Mouse (Mus musculus) heart, embryonic 11.5 days (tissue): ENCODE data around the gene Fam126a. TPM values are rescaled to one million over a fixed set of nuclear protein-coding genes. Genes with fewer than 3 reads are reported as not detected.
A peak's percentile ranks its signal among the peaks of the same experiment; 100 is the strongest.

Experiments
- ATAC-seq: fragments of 200-750 bp; cut with Nextera tagmentation; replicated peaks from 2 replicates; pipeline ENCODE4 v1.8.0; 2017; ENCODE audit warnings: moderate library complexity; ENCODE audit not compliant: insufficient number of reproducible peaks, low FRiP score, low TSS enrichment
- H3K27ac ChIP-seq: fragments of 300-500 bp; sonication (generic); 2 replicates; pipeline ENCODE4 v1.5.1; 2014; ENCODE audit warnings: mild to moderate bottlenecking, low read depth, low read length
- H3K27me3 ChIP-seq: fragments of 300-500 bp; sonication (generic); 2 replicates; pipeline ENCODE4 v1.6.1; 2014; ENCODE audit warnings: mild to moderate bottlenecking, low read length, mixed read lengths; ENCODE audit not compliant: control insufficient read depth, insufficient read depth
- H3K36me3 ChIP-seq: fragments of 300-500 bp; sonication (generic); 2 replicates; pipeline ENCODE4 v1.6.1; 2014; ENCODE audit warnings: mild to moderate bottlenecking, low read length, moderate library complexity, mixed read lengths; ENCODE audit not compliant: control insufficient read depth, insufficient read depth
- H3K4me1 ChIP-seq: fragments of 300-500 bp; sonication (generic); 2 replicates; pipeline ENCODE4 v1.6.1; 2014; ENCODE audit warnings: low read length; ENCODE audit not compliant: control insufficient read depth, insufficient read depth
- H3K4me2 ChIP-seq: fragments of 300-500 bp; sonication (generic); 2 replicates; pipeline ENCODE4 v1.6.1; 2014; ENCODE audit warnings: mild to moderate bottlenecking, moderate library complexity
- H3K4me3 ChIP-seq: fragments of 300-500 bp; sonication (generic); 2 replicates; pipeline ENCODE4 v1.5.1; 2014; ENCODE audit warnings: low read depth, low read length
- H3K9ac ChIP-seq: fragments of 300-500 bp; sonication (generic); 2 replicates; pipeline ENCODE4 v1.6.1; 2014; ENCODE audit warnings: mild to moderate bottlenecking, low read depth, low read length, moderate library complexity
- H3K9me3 ChIP-seq: fragments of 300-500 bp; sonication (generic); replicated peaks from 2 replicates; pipeline ENCODE4 v1.6.1; 2016; ENCODE audit warnings: low read length; ENCODE audit not compliant: control insufficient read depth
- WGBS: fragments of 180-500 bp; shearing (Covaris S2); extraction: QIAGEN DNeasy Blood & Tissue Kit; methylation state at CpG from one replicate; pipeline ENCODE4 v1.1.7; 2014; ENCODE audit not compliant: insufficient replicate concordance; 5-methylcytosine and 5-hydroxymethylcytosine counted together
- polyA plus RNA-seq: library from polyadenylated mRNA; unstranded; fragments of >200 nt; fragmentation: Nextera tagmentation; extraction: Ambion mirVana; gene quantifications from 2 replicates; pipeline ENCODE4 v1.2.1, GENCODE M21; 2014

Gene Fam126a
- polyA plus RNA-seq, 1 experiment from 2014 or later = 32.7 TPM

DNA sequence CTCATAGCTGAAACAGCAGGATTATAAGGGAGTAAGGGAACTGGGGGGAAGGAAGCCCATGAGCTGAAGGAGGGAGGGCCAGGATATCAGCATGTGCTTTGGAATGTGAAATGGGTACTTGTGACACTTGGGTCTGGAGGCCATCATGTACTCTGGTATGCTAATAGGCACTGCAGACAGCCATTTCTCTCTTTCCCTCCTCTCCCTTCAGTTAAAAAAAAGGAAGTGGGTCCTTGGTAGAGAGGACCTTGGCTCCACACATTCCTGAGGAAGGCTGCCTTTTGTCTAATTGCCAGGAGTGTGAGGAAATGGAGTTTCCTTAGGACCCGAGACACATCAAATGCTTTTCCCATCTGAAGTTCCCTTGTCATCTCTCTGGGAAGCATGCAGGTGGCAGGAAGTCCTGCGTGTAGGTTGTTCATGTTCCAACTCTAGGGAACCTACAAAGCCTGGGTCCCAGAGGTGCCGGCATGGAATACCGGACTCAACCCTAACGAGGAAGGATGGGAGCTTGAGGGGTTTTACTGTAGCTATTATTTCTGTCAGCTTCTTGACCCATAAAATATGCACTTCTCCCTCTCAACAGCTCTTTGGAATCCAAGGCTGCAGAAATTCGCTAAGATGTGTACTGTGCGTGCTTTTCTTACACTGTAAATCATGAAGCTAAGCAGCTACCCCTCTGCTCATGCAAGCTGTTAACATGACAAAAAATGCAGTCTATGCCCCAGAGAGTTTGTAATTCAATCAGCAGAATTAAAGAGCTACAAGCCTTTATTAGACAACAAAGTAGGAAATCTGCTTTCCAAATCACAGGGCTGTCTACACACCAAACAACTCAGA, 110.4 kb downstream of the Fam126a start:
- no peaks in the 10 kb centered on the region for H3K9me3 ChIP-seq
- peaks cover 16% of the 10 kb centered on the region for H3K4me1 ChIP-seq
- WGBS = 66% methylated on average over 7 of the region's 7 CpGs
- H3K4me2 ChIP-seq = no peak overlapping the region
- H3K27me3 ChIP-seq = no peaks in the 10 kb centered on the region
- H3K9ac ChIP-seq = no peak overlapping the region; the same call in 1 of the 2 replicates
- 0 out of 2 replicates have a peak overlapping the region, but pooled peaks have one; percentile 46 for H3K27ac ChIP-seq
- no peak overlapping the region for H3K4me3 ChIP-seq
- no peak for ATAC-seq
- no peaks in the 10 kb centered on the region for H3K36me3 ChIP-seq

DNA sequence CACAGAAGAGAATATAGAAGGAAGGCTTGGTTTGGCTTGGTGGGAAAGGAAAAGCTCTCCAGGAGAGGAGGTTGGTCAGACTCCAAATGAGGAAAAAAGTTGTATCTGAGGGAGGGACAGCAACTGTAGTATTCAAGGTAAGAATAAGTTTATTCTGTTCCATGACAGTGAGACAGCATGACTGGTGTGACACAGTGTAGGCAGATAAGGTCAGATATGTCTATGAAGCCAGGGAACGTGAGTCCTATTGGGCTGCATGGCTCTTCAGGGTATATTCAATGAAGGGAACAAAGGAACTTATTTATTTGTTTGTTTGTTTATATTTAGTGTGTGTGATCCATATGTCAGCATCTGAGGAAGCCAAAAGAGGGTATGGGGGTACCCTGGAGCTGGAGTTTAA, 113.2 kb downstream of the Fam126a start:
- Histone ChIP-seq H3K9ac (no peak overlapping the region), H3K36me3 (no peaks in the 10 kb centered on the region), H3K27me3 (no peaks in the 10 kb centered on the region), H3K4me1 (peaks cover 7% of the 10 kb centered on the region), H3K27ac (no peak overlapping the region), H3K4me2 (no peak overlapping the region), H3K9me3 (no peaks in the 10 kb centered on the region), H3K4me3 (no peak overlapping the region)
- WGBS = 68% methylated on average over 1 of the region's 1 CpGs
- ATAC-seq = no peak

DNA sequence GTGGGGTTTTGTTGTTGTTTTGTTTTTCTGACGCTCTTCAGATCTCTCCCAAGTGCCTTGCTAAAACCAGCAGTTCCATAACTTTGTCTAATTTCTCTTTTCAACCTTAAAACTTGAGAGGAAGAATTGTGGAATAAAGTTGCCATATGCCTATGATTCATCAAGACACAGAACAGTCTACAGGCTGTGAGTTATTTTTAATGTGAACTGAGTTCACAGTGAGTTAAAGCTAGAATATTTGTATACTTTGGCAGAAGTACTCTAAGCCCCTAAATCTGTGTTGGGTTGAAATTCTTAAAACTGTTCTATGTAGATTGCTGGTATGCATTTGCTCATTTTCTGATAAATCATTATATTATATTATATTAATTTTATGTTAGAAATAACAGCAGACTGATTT, 118.9 kb downstream of the Fam126a start:
- no peaks in the 10 kb centered on the region for H3K27me3 ChIP-seq
- no peak for ATAC-seq
- H3K9me3 ChIP-seq = 0 out of 2 replicates have a peak, but pooled peaks cover 5% of the 10 kb centered on the region
- no peak overlapping the region for H3K4me3 ChIP-seq
- 89% methylated on average over 1 of the region's 1 CpGs for WGBS
- H3K9ac ChIP-seq = no peak overlapping the region
- no peaks in the 10 kb centered on the region for H3K36me3 ChIP-seq
- no peak overlapping the region for H3K27ac ChIP-seq
- no peak overlapping the region for H3K4me2 ChIP-seq
- no peaks in the 10 kb centered on the region for H3K4me1 ChIP-seq

DNA sequence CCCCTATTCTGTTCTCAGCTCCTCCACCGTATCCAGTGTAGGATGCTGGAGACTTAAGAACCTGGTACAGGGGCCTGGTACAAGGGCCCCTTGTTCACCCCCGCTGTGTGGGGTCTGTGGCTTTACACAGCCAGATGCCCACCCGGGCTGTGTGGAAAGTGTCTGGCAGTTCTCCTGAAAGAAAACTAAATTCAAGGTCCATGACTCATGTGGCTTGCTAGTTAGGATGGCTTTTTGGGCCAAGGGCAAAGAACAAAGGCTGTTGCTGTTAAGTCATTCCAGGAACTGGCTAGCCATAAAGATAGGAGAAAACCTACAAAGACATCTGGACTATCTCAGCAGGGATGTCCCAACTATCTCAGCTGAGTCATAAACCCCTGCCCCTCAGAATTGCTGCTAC, 121.2 kb downstream of the Fam126a start:
- Histone ChIP-seq H3K27me3 (no peaks in the 10 kb centered on the region), H3K4me3 (no peak overlapping the region), H3K4me1 (no peaks in the 10 kb centered on the region), H3K9ac (no peak overlapping the region), H3K27ac (no peak overlapping the region), H3K4me2 (no peak overlapping the region), H3K36me3 (no peaks in the 10 kb centered on the region), H3K9me3 (0 out of 2 replicates have a peak, but pooled peaks cover 5% of the 10 kb centered on the region)
- 76% methylated on average over 3 of the region's 3 CpGs for WGBS
- ATAC-seq = no peak

DNA sequence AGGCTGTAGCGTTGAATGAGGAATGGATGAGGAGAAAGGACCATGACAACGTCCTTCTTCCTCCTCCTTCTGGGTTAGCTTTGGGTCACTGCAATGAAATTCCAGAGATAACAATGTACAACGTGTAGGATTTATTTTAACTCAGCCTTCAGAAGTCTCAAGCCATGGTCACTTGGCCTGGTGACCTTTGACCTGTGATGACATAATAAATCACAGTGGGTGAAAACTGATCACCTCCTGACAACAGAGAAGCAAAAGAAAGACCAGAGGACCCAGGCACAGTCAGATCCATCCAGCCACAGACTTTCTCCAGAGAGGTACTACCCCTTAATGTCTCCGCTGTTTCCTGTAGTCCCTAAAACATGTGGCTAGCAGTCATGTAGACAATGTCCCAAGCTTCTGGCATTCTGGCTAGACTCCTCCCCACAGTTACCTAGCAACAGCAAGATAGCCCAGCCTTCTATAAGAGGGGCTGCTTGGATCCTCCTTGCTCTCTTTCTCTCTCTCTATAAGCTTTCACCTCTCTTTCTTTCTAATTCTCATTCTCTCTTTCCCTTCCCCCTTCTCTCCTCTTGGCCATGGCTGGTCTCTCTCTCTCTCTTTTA, 121.9 kb downstream of the Fam126a start:
- Histone ChIP-seq H3K27ac (no peak overlapping the region), H3K4me3 (no peak overlapping the region), H3K9me3 (0 out of 2 replicates have a peak, but pooled peaks cover 5% of the 10 kb centered on the region), H3K36me3 (no peaks in the 10 kb centered on the region), H3K4me1 (no peaks in the 10 kb centered on the region), H3K27me3 (no peaks in the 10 kb centered on the region), H3K4me2 (no peak overlapping the region), H3K9ac (no peak overlapping the region)
- 59% methylated on average over 4 of the region's 4 CpGs for WGBS
- ATAC-seq = no peak

DNA sequence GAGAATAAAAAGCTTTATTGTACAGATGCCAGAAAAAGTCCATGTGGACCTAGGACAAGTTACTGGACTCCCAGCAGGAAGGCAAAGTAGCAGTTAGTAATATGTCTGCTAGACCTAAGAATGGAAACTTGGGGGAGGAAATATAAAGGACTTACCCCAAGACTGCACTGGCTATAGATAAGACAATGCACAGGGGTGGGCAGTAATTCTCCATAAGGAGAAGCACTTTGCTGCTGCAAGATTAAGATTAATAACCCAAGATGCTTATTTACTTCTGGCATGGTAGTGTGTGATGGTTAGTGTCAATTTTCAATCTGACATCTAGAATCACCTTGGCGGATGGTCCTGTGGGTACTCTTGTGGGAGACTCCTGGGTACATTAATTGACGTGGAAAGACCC, 128.3 kb downstream of the Fam126a start:
- Histone ChIP-seq H3K9me3 (no peaks in the 10 kb centered on the region), H3K4me1 (no peaks in the 10 kb centered on the region), H3K4me3 (no peak overlapping the region), H3K4me2 (no peak overlapping the region), H3K9ac (no peak overlapping the region), H3K27ac (no peak overlapping the region), H3K36me3 (no peaks in the 10 kb centered on the region), H3K27me3 (no peaks in the 10 kb centered on the region)
- no peak for ATAC-seq
- 80% methylated on average over 2 of the region's 2 CpGs for WGBS

DNA sequence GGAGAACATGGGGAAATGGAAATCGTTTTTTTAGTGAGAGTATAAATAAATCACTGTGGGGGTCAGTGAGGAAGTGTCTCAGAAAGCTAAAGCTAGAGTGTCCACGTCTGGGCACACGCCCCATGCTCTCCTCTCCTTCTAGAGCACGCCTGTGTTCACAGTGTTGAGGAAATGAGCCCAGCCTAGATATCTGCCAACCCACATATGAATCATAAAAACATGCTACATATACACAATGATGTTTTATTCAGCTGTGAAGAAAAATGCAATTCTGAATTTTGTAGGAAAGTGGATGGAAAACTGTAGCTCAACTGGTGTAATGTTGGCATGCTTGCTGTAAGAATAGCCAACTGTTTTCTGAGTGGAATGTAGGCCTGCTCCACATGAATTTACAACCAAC, 130.3 kb downstream of the Fam126a start:
- Histone ChIP-seq H3K4me2 (no peak overlapping the region), H3K9ac (no peak overlapping the region), H3K36me3 (no peaks in the 10 kb centered on the region), H3K27ac (no peak overlapping the region), H3K4me3 (no peak overlapping the region), H3K4me1 (no peaks in the 10 kb centered on the region), H3K9me3 (no peaks in the 10 kb centered on the region), H3K27me3 (no peaks in the 10 kb centered on the region)
- 73% methylated on average over 4 of the region's 4 CpGs for WGBS
- ATAC-seq = no peak

DNA sequence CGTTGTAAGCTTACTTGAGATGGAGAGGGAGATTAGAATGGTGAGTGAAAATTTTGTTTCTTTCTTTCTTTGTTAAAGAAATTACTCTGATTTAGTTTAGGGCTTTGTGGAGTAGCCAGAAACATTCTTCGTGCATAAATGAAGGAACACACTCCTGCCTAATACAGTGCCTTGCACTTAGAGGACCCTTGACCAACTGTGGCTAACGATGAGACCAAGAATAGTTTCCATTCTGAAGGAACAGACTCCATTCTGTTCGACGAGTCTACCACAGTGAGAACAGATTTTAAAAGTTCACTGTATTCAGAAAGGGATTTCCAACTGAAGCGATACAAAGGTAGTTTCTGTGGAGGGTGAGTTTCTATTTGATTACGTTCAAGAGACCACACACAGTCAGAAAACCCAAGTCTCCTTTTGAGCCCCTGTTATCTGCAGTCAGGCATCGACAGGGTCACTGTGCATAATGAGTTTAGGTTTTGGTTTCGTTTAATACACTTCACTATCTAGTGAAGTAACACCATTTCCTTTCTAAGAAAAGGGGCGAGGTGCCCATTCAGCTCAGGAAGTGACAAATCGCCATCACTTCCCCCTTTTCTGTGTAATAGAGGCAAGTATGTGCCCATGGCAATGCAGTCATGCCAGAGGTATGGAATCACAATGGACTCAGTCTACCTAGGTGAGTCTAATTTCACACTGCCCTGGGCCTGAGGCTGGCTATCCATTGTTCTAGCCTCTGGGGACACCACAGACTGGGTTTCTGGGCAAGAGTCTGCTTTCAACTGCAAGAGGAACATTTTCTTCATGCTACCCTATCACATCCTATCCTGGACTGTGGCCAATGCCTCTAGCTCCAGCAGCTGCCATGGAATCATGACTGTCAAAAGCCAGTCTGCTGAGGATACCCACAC, 136.4 kb downstream of the Fam126a start:
- no peak overlapping the region for H3K4me2 ChIP-seq
- WGBS = 65% methylated on average over 11 of the region's 11 CpGs
- ATAC-seq = no peak
- no peak overlapping the region for H3K27ac ChIP-seq
- no peak overlapping the region for H3K9ac ChIP-seq
- no peaks in the 10 kb centered on the region for H3K27me3 ChIP-seq
- no peaks in the 10 kb centered on the region for H3K36me3 ChIP-seq
- H3K4me3 ChIP-seq = no peak overlapping the region
- H3K9me3 ChIP-seq = no peaks in the 10 kb centered on the region
- H3K4me1 ChIP-seq = no peaks in the 10 kb centered on the region
